Mouse (Mus musculus) R1 (cell line): Measurements from ENCODE around the gene Phactr3.

Experiments used
- DNase-seq: peaks from one replicate; pipeline ENCODE4 v3.0.0-alpha.2; 2018; ENCODE audit warnings: low read depth, low spot score

Phactr3 gene

DNA sequence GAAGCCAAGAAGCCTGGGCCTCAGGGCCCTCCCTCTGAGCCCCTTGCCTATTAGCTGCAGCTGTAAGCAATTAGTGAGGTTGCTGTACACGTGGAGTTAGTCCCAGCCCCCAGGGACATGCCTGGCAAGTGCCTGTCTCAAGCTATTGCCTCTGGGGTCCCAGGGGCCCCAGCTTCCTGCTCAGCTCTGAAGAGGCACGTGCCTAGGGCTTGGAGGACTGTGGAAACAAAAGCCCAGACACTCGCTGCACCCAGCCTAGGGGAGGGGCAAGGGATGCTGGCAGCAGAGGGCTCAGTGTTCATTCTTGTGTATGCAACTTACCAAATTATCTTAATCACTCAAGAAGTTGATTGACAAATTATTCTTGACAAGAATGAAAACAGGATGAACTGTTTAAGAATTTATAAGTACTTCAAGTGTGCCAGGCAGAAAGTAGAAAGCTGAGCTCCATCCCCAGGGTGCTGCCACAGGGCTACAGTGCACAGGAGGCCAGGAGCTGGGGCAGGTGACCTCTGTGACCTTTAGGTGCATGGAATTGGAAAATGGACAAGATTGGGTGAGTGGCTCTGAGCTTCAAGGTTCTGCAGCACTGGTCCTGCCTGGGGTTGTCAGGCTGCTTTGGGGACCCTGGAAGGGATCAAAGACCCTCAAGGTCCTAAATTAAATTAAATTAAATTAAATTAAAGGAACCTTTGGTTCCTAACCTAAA is 138.5 kb downstream of the Phactr3 start:
- no peak for DNase-seq

DNA sequence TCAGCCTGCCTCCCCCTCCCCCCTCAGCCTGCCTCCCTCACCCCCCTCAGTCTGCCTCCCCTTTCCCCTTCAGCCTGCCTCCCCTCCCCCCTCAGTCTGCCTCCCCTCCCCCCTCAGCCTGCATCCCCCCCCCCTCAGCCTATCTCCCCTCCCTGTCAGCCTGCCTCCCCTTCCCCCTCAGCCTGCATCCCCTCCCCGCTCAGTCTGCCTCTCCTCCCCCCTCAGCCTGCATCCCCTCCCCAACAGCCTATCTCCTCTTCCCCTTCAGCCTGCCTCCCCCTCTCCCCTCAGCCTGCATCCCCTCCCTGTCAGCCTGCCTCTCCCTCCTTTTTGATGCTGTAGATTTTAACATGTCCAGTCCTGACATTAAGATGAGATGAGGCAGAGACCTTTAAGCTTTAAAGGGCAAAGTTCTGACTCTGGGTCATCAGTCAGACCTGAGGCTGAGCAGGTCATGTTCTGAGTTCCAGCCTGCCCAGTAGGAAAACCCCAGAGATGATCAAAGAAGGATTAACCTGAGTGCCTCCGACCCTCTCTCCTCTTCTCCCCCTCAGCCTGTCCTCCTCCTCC is 139.3 kb downstream of the Phactr3 start:
- DNase-seq: no peak

DNA sequence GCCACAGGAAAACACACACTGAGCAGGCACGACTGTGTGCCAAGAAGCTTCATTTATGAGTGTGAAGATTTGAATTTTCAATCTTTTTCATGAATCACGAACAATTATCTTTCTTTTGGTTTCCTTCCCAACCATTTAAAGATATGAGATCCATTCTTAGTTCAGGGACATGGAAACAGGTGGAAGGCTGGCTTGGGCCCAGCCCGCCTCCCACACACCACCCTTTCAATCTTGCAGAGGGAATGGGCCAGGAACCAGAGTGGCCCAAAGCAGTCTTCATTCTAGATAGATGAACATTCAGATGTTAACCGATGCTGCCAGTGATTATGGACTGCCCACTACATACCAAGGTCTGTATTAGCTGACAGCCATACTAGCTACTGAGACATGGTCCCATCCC is 144.3 kb downstream of the Phactr3 start:
- no peak for DNase-seq

DNA sequence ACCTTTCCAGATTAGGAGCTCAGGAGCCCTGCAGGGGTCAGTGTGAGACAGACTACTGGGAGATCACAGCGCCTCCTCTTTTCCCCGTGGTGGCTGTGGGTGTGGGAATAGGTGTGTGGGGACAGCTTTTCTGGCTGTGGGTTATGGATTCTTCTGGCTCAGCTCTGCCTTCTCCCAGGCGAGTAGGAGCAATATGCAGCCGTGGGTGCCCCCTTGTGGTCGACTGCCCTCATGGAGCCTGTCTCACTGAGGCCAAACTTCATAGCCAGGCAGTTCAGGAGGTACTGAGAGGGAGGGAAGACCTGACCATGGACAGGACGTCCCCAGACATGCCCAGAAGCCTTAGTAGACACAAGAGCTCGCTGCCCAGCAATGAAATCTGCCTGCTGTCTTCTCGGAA is 145.6 kb downstream of the Phactr3 start:
- peak; percentile 73 for DNase-seq

DNA sequence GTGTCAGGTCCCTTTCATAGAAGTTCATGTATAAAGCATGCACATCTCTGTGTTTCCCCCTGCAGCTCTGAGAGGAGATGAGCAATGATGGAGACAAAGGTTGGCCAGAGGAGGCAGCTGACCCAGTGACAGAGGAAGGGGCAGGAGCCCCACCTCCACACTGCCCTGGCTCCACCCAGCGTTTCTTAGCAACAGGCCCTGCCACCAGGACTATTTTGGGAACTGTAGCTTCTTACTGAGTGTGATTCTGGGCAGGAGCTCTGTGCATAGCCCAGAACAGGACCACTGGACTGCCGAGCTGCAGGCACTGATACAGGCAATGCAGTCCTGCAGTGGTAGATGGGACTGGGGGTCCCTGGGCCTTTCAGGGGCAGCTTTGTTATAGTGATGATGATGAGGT is 146.7 kb downstream of the Phactr3 start:
- DNase-seq: peak; percentile 50

DNA sequence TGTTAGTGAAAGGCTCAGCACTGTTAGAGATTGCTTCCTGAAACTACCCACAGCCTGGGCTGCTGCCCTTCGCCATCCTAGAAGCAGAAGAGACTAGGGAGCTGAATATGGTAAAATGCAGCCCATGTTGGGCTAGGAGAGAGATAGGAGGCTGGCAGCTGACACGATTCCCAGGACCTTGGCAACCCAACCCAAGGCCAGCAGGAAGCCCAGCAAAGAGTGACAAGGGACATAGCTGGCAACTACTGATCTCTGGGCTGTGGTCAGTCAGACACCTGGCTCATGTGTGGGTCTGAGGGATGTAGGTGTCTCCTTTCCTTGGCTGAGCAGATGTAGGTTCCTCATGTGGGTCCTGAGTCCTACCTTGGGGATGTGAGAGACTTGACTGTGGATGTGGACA is 152.0 kb downstream of the Phactr3 start:
- no peak for DNase-seq

DNA sequence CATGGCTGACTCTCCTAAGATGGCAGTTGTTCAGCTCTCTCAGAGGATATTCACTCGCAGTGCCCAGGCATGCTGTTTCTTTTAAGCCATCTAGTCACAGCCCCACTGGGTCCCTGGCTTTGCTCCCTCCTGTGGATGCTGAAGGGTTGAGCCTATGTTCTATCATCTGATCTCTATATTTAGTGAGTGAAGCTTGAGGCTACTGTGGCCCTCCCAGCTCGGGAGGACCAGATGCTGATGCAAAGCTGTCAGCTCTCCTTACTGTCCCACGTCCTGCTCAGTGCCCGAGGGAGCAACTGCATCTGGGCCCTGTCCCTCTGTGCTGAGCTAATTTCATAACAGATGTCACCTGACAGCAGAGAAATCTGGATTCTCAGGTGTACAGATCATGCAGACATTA is 153.6 kb downstream of the Phactr3 start:
- DNase-seq: no peak

DNA sequence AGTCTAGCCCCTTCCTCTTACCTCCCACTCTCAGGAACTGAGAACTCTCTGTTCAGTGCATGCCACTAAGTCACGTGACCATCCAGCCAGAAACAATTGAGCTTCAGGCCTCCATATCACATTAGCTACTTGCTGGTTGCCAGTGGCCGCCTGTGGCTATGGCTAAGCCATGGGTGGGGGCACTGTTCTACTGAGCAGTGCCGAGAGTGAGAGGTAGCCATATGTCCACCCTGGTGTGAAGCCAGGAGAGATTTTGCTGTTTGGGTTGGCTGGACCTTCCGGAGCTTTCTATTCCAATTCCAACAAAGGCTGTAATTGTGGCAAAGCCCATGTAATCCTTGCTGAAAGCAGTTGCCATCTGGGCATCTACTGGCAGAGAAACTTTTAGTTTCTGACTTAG is 155.4 kb downstream of the Phactr3 start:
- no peak for DNase-seq

DNA sequence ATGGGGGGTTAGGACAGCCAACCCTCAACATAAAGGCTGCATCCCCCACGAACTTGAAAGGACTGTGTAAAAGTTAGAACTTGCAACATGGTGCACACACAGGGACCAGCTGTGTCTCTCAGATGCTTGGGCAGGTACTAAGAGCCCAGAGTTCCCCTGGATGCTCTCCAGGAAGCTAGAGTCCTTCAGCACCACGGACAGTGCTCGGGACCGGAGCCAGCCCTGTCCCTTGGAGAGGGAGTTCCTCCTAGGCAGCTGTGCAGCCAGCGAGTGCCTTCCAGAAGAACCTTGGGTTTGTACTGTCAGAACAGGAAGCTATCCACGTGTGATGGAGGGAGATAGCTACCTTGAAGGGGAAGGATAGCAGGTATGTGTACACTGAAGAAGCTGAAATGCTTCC is 158.4 kb downstream of the Phactr3 start:
- peak; percentile 54 for DNase-seq

DNA sequence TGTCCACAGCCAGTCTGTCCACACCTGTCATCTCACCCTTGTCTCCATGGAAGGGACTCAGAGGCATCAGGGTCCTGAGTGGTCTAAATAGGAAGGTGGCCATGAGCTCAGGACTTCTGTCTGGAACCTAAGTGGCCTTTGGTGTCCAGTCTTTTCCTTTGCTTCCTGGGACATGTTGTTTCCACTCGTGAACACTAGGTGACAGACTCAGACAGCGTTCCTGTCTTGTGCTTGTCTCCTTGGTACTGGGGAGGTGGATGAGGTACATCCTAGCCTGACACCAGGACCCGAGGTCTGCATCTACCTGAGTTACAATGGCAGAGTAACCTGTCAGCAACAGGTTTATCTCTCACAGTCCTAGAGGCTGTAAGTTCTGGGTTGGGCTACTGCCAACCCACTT is 162.4 kb downstream of the Phactr3 start:
- no peak for DNase-seq

DNA sequence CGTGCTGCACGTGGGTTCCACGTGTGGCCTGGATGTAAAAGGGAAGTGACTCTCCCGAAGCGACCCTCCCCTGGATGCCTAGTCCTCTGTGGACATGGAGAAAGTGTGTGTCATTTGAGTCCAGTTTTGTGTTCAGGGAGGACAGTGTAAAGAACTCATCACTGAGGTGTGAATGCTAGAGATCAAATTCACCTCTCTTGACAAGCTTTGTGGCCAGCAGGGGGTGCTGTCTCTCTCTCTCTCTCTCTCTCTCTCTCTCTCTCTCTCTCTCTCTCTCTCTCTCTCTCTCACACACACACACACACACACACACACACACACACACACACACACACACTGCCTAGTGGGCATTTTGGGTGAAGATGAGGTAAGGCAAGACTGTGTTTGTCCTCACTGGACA is 168.5 kb downstream of the Phactr3 start:
- DNase-seq: peak; percentile 18

DNA sequence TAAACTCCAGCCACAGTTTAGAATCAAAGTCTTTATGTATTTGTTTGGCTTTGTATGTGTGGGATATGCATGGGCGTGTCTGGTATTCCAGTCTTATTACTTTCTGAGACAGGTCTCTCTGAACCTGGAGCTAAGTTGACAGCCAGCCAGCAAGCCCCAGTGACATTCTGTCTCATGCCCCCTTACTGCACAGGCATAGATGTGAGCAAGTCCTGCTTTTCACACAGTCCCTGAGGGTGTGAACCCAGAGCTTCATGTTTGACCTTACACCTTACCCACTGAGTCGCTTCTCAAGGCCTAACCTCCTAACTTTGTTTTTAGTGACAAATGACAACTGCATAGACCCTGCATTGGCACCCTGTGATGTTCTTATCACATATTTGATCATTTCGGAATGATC is 169.9 kb downstream of the Phactr3 start:
- DNase-seq: no peak

DNA sequence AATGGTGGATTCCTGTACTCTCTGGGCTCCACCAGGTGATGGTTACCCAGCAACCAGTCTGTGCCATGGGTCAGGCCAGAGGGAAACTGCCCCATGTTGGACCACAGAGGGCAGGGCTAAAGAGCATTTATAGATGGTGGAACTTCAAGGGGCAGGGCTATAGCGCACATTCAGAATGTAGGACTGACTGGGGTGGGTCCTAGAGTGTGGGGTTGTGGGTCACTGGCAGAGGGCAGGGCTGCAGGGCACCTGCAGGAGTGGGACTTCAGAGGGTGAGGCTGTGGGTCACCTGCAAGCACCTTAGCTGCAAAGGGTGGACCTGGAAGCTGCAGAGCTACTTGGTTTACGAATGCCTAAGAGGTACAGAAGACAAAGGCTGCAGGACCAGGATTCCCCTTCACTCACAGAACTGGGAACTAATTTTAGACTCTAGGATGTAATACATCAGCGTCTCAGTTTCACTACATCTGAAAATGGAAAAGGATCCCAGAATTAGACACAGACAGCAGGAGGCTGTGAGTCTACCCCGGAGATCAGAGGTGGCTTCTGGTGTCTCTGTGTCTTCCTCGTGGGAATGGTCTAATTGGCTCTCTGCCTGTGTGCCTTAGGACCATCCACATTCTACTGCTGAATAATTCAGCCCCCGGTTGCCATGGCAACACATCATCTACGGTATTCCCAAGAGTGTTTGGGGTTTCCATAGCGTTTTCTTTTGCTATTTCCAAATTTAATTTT is 184.8 kb downstream of the Phactr3 start:
- peak; percentile 21 for DNase-seq

DNA sequence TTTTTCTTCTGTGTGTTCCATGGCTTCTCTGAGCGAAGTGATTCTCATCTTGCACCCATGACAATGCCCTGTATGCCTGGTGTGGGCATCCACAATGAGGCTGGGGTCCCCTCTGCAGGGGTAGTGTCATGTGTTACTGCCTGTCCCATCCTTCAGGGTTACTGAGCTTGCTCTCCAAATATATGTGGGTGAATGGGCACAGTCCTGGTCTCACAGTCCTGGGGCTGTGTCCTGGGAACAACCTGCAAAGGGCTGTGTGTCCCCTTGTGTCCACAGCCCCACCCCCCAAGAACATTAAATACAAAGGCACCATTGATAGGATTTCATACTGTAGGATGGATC is 185.4 kb downstream of the Phactr3 start:
- no peak for DNase-seq

DNA sequence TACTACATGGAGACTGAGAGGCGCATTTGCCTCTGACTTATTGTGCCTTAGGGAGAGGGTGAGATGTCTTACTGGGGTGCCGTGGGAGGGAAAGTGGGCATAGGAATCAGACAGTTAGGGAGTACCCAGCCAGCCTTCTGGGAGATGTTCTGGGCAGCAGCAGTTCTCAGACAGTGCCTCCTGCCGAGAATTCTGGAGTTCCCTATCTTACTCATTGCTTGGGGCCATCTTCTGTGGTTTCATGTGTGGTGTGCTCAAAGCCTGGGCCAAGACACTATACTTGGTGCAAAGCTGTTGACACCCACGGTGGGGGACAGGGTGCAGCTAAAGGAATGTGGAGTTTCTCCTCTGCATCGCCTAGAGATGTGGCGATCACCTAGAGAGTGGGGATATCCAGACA is 185.9 kb downstream of the Phactr3 start:
- DNase-seq: no peak

DNA sequence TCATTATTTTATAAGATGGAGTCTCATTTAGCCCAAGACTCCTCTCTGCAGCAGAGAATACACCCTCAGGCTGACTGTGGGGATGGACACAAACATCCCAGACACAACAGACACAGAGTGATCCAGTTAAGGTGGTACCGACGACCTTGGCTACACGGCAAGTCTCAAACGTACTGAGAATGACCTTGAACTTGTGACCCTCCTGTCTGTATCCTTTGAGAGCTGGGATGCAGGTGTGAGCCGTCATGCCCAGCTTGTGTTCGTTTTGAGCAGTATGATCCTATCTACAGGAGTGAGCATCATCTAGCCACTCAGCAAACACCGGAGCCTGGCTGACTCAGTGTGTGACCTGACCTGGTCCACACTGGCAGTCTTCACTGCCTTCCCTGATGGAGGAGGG is 194.8 kb downstream of the Phactr3 start:
- peak; percentile 39 for DNase-seq

DNA sequence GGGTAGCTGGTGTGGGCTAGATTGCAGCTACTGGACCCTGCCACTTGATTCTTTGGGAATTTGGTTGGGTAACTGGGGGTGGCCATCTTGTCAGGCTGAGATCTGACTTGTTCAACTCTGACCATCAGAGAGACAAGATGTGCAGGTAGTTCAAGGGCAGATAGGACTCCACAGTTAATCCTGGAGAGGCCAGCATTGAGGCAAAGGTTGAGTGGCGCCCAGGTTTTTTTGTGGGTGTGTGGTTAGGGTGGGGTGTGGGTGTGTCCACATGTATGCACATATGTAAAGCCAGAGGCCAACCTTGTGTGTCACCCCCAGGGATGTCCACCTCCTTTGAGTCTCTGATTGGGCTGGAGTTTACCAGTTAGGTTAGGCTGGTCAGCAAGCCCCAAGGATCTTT is 197.5 kb downstream of the Phactr3 start:
- no peak for DNase-seq

DNA sequence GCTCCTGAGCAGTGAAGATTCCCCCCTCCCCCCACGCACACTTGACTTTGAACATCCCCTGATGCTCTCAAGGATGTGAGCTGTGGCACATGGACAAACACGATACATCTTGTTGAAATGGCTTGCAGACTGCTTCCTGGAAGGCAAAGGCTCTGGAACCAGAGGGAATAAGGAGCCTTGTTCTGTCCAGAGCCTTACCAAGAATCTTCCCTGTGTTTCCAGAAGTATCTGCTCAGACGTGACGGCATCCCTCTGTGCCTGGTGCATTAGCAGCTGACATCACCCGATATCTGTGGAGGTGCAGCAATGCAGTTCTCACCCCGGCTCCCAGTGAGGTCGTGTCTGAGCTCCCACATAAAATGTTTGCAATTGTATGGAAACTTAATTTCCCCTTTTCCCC is 201.0 kb downstream of the Phactr3 start:
- DNase-seq: no peak

DNA sequence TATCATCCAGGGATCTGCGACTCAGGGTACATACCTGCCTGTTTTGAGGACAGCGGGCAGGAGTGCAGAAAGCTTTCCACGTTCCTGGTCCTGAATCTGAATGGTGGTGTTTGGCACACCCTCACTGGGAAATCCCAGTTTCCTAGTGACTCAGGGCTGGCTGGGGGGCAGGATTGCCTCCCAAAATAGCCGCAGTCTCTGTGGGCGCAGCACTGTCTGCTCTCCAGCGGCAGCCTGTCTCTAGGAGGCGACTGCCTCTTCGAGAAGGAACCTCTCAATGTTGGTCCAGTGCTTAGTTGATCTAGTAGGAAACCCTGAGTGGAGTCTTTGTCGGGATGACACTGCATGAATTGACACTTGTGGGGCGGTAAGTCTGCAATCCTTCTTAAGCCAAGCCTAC is 202.5 kb downstream of the Phactr3 start:
- DNase-seq: no peak

DNA sequence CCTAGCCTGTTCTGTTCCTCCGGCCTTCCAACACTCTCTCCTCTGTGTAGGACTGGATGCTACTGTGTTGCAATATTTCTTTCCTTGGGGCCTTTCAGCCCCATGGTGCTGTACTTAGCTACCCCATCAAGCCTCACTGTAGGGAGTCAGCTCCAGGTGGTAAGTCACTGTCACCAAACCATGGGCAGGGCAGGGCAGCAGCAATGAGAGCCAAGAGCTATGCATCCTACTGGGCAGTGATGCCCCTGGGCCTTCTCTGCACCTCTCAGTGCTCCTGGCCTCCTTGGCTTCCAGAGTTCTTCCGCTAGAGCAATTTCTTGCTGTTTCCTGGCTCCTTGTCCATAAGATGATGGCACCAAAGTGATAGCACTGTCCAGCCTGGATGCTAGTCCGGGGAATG is 205.6 kb downstream of the Phactr3 start:
- no peak for DNase-seq

DNA sequence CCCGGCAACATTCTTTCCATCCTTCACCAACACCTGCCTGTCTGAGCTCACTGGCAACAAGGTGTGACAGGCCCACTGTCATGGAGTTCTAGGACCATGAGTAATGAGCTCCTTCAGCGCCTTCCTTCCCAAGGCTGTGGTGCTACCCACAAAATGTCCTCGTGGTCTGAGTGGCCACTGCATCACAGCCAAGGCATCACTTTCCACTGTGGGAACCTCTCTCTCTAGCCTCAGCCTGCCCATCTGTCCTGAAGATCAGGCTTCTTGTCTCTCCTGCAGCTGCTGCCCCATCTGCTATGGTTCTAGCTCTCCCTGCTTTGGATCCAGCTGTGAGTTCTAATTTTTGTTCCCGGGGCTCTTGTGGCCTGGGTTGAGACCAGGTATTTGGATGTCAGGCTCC is 206.0 kb downstream of the Phactr3 start:
- DNase-seq: no peak

DNA sequence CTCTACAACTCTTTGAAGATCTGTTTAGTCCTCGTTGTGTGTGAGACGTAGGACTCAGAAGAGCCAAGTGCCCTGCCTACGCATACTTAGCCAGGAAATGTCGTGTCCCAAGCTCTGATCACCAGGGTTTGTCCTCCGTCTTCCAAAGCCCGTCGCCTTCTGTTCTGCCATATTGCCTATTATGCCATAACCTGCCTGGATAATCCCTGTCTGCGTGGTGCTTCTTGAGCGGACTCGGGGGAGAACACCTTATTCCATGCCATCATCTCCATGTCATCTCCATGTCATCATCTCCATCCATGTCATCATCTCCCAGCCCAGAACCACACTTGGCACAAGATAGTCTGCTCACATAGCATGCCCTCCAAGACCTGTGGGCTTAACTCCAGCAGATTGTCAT is 207.3 kb downstream of the Phactr3 start:
- no peak for DNase-seq

DNA sequence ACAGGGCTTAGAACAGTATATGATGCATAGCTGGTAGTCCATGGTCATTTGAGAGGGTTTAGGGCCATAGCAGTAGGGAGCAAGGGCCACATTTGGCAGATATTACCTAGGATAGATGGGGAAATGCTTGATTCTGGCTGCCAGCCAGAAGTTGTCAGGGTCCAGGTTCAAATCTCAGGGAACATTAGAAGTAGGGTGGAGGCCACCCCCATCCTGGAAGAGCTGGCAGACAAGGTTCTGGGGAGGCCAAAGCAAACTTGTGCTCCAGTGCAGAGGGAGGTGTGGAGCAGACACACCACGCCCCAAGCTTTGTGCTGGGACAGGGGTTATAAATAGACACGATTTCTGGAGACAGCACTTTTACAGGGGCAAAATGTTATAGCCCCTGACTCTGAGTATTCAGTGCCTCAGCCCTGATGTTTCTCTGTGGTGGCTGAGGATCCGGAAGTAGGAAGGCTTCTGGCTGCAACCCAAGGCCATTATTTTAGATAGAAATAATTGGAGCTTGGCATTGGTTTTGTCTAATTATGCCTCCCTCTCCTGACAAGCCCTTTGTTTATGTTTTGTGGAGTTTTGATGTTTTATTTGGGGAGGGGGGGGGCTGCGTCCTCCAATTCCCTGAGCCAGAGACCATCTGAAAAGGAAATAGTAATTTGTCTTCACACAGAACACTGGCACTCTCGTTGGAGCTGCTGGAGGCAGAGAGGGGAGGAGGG is 208.1 kb downstream of the Phactr3 start:
- DNase-seq: no peak
